Mouse (Mus musculus) liver, embryonic 14.5 days (tissue): Measurements from ENCODE around the gene Fcf1.

ENCODE experiments used
- CTCF ChIP-seq: IDR thresholded peaks from 2 replicates; pipeline ENCODE4 v1.5.1; 2016; ENCODE audit warnings: antibody characterized with exemption, low read depth, control low read depth
- EP300 ChIP-seq: IDR thresholded peaks from 2 replicates; pipeline ENCODE4 v1.6.1; 2016; ENCODE audit warnings: antibody characterized with exemption, low read depth

DNA sequence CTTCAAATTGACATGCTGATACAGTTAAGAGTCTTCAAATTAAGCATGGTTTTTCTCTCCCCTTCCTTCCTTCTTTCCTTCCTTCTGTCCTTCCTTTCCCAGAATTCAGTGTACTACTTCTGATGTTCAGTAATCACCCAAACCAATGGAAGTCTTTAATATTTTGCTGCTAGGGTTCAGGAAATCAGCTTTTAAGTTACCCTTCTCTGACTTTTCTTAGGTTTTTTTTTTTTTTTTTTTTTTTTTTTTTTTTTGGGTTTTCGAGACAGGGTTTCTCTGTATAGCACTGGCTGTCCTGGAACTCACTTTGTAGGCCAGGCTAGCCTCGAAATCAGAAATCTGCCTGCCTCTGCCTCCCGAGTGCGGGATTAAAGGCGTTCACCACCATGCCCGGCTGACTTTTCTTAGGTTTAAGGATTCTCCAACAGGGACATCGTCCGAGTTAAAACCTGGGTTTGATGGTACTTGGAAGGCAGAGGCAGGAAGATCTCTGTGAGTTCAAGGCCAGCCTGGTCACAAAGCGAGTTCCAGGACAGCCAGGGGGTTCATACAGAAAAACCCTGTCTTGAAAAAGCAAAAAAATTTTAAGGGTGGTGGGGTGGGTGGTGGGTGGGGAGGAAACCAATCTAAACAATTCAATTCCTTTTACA lies 24.5 kb downstream of the Fcf1 start:
- TF ChIP-seq EP300 (no peak), CTCF (no peak)
